Mouse (Mus musculus): ENCODE measurements around the gene Ssbp2.

The Ssbp2 gene

DNA sequence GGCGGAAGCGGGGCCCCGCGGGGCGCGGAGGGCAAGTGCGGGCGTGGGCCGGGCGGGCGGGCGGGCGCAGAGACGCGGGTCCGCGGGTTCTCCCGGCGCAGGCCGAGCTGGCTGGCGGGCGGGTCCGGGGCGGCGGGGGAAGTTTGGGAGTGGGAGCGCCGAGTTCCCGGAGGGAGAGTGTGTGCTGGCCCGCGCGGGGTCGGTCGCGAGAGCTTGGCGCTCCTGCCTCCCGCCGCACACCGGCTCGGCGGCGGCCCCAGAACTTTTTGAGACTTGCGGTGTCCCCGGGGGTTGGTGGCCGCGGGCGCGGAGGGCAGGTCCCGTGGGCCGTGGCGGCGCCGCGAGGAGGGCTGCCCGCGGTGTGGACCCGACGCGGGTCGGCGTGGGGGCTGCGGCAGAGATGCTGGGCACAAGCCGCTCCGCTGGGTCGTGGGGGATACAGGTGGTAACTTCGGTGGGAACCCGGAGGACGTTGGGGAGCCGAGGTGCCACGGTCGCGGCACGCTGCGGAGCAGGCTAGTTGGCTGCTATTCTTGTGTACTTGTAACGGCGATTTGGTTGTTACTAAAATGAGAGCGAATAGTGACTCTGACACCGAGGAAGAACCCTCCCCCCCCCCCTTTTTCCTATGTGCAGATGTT is 1.7 kb downstream of the Ssbp2 start:
- peak; percentile 11 for DNase-seq (ENCODE audit: low spot score)

GRCm38 (mm10) chr13:91462395-91462794 is 2.3 kb downstream of the Ssbp2 start:
- no peak for DNase-seq (ENCODE audit: low spot score)

DNA sequence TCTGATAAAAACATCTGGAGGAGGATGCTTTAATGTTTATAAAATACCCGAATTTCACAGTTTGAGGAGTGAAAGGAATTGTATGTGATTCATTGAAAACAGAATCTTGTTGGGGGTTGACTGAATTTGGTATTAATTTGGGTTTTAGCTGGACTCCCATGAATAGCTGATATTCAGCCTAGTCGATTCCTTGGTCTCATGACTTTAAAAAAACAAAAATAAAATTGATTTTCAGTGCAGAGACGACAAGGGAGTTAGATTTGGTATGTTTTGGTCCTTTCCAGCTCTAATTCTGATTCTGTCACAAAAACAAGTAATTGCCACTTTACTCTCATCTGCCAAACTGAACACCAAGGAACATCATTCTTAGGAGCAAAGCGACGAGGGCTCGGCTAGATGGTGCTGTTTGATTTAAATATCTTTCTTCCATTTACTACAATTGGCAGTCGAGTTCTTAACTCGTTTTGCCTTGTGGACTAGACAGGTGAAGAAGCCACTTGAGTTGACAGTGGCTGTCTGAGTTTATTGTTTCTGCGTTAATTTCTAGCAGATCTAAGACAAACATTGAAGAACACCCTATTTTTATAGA is 2.9 kb downstream of the Ssbp2 start:
- DNase-seq (ENCODE audit: low spot score), result no peak

- no peak for DNase-seq (ENCODE audit: low spot score)
These were observed 5.1 kb downstream of the Ssbp2 start for GRCm38 (mm10) chr13:91465002-91465715.

GRCm38 (mm10) chr13:91471566-91471965 is 11.5 kb downstream of the Ssbp2 start:
- no peak for DNase-seq (ENCODE audit: low spot score)

DNA sequence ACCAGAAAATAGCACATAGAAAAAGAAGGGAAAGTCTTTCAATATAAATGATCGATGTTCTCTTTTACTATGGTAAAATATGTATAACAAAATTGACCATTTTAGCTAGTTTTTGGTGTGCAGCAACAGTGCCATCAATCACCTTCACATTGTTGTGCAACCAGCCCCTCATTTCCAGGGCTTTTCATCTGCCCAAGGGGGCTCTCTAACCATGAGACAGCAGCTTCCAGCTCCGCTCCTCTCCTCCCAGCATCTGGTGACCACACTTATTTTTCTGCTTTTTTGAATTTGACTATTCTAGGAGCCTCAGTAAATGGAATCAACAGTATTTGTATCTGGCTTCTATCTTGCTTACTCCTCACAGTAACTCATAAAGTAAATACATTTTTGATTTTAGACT is 11.9 kb downstream of the Ssbp2 start:
- DNase-seq (ENCODE audit: low spot score), result no peak

GRCm38 (mm10) chr13:91473527-91473926 is 13.4 kb downstream of the Ssbp2 start:
- DNase-seq (ENCODE audit: low spot score), result no peak

DNA sequence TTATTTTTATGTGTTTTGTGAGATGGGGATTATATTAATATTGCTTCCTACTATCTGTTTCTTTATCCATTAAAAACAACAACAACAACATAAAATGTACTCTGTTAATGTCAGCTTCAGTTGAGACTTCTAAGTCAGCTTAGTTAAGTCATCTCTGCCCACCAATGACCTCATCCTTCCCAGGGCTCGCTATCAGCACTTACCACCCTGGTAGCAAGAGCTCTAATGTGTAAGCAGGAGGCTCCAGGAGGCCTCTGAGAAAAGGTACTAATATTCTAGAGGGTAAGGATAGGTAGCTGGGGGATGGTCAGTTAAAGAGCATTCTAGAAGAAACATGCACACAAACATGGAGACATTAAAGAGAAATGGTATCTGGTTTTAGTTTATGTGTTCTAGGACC is 13.9 kb downstream of the Ssbp2 start:
- no peak for DNase-seq (ENCODE audit: low spot score)

DNA sequence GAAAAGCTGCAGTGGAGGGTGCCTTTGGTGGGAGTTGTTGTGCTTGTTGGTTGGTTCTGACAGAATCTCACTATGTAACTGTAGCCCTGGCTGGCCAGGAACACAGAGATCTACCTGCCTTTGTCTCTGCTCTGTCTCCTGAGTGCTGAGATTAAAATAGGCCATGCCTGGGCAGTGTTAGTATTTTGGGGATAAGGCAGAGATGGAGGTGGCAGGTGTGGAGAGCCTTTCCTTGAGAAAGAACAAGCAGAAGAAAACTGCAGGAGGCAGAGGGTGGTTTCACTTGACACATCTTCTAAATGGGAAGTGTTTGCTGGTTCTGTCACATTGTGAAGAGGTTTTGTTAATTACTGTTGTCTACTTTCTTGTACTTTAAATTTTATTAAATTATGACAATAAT is 15.8 kb downstream of the Ssbp2 start:
- DNase-seq (ENCODE audit: low spot score), result no peak

DNA sequence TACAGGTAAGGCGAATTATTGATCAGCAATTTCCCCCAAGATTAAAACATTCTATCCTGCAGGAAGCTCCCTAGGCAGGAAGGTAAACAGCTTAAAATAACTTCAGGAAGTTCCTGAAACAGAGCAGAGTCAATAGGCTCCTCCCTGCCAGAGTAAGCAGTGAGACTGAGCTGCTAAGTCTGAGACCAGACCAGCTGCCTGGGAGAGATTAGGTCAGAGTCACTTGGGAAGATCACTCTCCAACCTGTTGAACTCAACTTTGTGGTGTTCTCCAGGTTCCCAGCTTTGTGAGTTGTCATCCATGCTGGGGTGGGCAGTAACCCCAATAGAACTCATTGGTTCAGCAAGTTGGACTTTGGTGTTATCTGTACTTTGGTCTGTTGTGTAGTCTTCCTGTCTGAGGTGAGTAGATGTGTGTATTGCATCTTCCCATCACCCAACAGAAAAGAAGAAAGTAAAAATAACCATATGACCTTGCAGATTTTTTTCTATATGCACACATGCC is 16.6 kb downstream of the Ssbp2 start:
- DNase-seq (ENCODE audit: low spot score), result no peak

- DNase-seq (ENCODE audit: low spot score), result peak; percentile 21
These were observed 17.9 kb downstream of the Ssbp2 start for GRCm38 (mm10) chr13:91478011-91478410.

DNA sequence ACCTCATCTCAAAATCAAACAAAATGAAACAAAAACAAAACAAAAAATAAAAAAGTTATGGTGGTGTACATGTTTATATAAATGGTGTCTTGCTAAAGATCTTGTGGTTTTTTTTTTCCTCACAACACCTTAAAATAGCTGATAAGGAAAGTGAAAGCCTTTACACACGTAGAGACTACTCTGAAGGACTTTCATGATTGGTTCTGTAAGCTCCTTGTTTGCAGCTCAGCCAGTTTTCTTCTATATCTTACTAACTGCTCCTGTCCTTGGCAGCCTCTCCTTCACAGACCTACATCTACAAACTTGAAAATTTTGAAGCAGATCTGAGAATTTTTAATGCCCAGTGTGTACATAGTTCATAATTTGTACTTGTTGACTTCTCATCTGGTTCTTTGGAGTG is 24.2 kb downstream of the Ssbp2 start:
- DNase-seq (ENCODE audit: low spot score), result no peak

GRCm38 (mm10) chr13:91492133-91492532 is 32.0 kb downstream of the Ssbp2 start:
- DNase-seq (ENCODE audit: low spot score), result no peak

GRCm38 (mm10) chr13:91497055-91497454 is 37.0 kb downstream of the Ssbp2 start:
- DNase-seq (ENCODE audit: low spot score), result no peak

DNA sequence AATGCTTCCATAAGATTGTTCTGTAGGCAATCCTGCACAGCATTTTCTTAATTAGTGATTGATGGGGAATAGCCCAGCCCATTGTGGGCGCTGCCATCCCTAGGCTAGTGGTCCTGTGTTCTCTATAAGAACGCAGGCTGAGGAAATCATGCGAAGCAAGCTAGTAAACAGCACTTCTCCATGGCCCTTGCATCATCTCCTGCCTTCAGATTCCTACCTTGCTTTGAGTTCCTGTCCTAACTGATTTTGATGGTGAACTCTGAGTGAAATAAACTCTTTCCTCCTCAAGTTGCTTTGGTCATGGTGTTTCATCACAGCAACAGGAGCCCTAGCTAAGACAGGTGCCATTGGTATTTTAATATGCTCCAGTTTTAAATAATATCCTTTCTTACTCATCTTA is 41.7 kb downstream of the Ssbp2 start:
- no peak for DNase-seq (ENCODE audit: low spot score)

GRCm38 (mm10) chr13:91502642-91503373 is 42.7 kb downstream of the Ssbp2 start:
- DNase-seq (ENCODE audit: low spot score), result no peak

DNA sequence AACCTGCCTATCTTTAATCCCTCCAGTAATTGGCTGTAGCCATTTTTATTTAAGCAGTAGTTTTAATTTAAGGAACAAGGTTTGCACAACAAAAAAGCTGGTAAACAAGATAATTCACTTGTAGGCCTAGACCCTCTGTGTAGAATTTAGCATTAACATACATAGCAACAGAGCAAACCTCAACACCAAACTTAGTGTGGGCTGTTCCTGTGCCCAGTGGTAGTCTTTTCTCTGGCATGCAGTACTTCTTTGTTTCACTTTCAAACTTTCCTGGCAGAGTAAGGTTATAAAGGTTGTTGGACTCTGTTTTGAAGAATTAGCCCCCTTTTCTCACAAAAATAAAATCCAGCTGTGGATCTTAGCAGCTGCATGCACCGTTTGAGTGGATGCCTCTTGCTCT is 48.9 kb downstream of the Ssbp2 start:
- no peak for DNase-seq (ENCODE audit: low spot score)

- DNase-seq (ENCODE audit: low spot score), result no peak
These were observed 49.4 kb downstream of the Ssbp2 start for GRCm38 (mm10) chr13:91509467-91509866.

DNA sequence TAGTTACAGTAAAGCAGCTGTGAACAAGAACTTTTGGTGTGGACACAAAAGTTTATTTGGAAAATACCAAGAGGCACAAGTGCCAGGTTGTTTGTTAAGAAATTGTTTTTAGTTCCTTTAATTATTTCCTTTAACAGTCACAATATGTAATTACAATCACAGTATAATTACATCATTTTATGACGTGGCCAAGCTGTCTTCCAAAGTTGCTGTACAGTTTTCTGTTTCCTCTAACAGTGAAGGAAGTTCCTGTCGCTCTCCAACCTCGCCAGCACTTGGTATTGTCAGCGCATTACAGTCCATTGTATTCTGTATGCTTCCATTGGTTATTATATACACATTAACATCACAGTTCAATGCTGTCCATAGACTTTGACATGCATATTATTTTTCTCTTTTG is 54.9 kb downstream of the Ssbp2 start:
- no peak for DNase-seq (ENCODE audit: low spot score)

- DNase-seq (ENCODE audit: low spot score), result no peak
These were observed 60.1 kb downstream of the Ssbp2 start for GRCm38 (mm10) chr13:91520073-91520750.

- DNase-seq (ENCODE audit: low spot score), result no peak
These were observed 60.9 kb downstream of the Ssbp2 start for GRCm38 (mm10) chr13:91520968-91521367.

DNA sequence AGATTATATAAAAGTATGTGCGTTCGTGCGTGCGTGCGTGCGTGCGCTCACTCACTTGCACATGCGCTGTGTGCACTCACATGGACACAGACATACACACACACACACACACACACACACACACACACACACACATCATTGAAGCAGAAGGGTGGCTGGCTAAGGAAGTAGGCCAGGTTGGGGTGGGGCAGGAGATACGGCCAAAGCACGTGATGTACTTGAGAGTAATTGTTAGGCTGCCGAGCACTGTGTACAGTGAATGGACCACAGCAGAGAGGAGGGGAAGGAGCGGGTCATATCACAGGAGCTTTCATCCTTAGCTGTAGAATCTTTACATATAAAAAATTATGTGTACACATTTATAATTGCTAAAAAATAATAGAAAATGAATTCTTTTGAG is 66.0 kb downstream of the Ssbp2 start:
- no peak for DNase-seq (ENCODE audit: low spot score)

Data from ovary, adult 18-20 months (tissue).